Mouse (Mus musculus) CH12F3 (cell line): ENCODE results near the gene Scd3.
"Not testable (repeated sequence)": the region's sequence is repeated elsewhere in the genome, so short reads cannot be mapped to it uniquely, and the experiment has no call there.

Source experiments
- in situ Hi-C: fragments of 300-500 bp; cut with MboI; formaldehyde crosslinking; loops from 2 replicates; pipeline ENCODE4 v1.14.3; 2020; ENCODE audit warnings: low sequenced_read_pairs

The Scd3 gene

DNA sequence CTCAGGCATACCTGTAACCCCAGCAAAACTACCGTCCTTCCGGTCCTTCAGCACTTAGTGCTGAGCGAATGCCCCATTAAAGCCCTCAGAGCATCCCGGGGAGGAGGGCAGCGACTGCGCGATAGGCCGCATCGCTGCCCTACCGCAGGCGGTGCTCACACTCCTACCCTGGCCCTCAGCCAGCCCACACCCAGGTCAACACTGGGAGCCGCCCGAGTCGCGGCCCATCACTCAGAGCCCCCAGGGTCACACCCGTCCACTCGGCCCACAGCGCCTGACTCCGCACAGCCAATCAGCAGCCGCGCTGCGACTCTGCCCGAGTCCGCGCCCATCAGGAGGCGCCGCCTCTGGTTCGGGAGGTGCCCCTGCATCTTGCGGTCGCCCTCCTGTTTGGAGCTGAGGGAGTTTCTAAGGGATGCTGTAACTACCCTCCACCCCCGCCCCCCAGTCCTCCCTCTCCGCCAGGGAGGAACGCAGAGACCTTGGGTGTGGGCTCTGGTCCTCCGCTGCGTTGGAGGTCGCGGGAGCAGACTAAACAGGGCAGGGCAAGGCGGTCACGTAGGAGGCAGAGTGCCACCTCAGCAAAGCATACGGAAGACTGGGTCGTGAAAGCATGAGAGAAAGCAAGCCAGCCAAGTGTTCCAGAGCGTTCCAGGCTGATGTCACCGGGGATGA lies 63.9 kb downstream of the Scd3 start:
- in situ Hi-C loops = no loop called here

DNA sequence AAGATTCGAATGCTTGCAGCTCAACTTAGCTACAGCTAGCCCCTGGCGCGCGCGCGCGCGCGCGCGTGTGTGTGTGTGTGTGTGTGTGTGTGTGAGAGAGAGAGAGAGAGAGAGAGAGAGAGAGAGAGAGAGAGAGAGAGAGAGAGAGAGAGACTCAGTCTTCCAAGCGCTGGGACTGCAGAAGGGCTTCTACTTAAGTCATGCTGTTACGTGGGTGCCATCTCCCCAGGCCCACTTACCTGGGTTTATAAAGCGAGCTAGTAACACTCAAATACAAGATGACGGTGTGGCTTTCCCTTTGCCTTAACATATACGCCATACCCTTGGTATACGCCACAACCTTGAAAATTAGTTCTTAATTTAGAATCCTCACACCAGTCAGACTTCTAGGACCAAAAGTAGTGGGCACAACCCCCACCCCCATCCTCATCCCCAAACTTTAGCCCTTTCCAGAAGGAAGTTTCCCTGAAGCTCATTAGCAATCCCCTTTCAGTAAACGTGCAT lies 64.5 kb downstream of the Scd3 start:
- in situ Hi-C loops = no loop called here

DNA sequence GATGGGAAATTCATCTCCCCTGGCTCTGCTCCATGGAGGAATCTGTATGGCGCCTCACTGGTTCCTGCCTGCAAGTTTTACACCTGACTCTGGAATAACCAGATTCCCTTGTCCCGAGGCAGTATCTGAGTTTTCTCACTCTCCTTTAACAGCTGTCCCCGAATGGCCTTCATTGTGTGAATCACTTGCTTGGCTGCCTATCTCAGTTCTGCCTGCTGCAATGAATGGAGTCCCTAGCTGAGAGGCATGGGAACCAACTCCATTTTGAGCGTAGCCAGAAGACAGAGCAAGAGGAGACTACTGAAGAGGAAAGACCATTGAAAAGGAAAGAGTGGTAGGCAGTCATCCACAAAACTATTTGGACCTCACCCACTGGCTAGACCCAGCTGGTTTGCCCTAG lies 70.6 kb downstream of the Scd3 start:
- in situ Hi-C loops = no loop called here

DNA sequence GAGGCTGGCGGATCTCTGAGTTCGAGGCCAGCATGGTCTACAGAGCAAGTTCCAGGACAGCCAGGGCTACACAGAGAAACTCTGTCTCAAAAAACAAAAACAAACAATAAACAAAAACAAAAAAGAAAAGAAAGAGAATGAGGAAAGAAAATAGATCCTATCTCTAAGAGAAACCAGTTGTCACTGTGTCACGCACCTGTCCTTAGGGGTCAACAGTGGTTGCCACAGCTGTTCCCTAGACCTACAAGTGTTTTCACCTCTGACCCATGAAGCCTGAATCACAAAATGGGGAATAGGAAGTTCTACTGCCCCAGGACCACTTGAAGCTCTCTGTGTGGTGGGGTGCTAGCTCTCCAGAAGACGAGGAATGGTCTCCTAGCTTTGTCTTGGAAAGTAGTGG lies 71.4 kb downstream of the Scd3 start:
- in situ Hi-C loops = no loop called here

DNA sequence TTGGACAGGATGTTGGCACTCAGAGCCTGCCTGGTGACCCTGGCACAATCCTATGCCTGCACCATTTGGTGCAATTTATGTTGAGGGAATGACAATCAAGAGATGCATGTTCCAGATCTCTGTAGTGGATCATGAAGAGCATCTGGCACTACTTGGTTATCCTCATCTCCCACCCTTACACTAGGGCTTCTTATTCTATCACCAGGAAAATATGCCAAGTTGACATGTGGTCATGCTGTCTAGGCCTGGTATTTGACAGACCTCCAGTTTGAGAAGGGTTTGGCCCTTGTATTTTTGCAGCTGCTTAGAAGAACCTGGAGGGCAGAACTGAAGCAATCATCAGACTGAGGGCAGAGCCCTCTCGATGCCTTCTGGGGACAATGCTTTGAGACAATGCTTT lies 72.3 kb downstream of the Scd3 start:
- in situ Hi-C loops = no loop called here

DNA sequence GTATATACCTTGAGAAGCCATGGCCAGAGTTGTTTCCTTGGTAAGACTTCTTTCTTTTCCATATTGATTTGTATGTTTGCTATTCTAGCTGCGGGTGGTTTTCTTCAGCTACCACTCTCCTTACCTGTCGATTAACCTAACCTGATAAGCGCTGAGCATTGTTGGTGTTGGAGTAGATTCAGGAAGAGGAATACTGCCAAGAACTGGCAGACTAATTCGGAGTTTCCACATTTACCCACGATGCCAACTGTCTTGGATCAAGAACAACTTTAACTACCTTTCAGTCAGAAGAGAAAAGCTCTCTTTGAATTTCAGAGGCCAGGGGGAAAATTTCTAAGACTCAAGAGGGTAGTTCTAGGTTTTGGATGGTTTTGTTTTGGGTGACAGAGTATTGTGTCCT lies 73.8 kb downstream of the Scd3 start:
- in situ Hi-C loops = no loop called here

DNA sequence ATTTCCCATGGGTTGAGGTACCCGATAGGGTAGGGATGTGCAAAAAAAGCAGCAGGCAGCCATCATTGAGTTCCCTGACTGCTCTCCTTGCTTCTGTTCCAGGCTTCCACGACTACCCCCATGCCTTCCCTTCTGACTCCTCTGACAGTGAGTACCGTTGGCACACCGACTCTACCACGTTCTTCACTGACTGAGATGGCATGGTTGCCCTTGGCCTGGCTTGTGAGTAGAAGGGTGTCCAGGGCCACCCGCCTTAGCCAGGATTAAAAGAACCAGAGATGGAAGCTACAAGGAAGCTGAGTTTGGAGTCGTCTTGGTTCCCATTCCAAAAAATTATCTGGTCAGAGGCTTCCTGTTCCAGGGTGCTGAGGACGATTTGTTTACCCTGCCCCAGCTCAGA lies 74.9 kb downstream of the Scd3 start:
- in situ Hi-C loops = no loop called here

DNA sequence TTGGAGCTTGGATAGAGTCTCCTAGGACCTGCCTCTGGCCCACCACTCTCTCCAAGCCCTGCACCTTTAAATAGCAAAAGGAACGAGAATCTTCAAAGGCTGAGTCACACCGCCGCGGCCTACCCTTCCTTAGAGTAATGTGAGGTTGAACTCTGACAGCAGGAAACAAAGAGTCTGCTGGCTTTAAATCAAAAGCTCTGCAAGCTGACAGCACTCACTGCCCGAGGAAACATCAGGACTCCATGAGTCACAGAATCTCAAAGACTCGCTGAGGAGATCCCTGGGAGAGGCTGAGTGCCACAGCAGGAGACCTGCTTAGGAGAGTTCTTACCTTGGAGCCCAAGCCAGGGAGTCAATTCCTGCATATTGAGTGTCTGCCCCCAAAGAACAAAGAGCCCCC lies 77.7 kb downstream of the Scd3 start:
- in situ Hi-C loops = no loop called here

DNA sequence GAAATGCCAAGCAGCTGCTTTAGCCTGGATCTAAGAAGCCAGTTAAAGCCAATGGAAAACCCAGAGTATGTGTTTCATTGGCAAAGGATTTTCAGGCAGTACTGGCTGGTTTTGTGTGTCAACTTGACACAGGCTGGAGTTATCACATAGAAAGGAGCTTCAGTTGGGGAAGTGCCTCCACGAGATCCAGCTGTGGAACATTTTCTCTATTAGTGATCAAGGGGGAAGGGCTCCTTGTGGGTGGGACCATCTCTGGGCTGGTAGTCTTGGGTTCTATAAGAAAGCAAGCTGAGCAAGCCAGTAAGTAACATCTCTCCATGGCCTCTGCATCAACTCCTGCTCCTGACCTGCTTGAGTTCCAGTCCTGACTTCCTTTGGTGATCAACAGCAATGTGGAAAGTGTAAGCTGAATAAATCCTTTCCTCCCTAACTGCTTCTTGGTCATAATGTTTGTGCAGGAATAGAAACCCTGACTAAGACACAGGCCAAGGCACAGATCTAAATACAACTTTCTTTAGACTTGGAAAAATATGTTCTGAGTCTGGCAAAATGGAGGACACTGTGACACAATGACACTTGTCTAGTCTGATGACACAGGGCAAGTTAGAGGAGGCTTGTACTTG lies 78.9 kb downstream of the Scd3 start:
- in situ Hi-C loops = not testable (repeated sequence)

DNA sequence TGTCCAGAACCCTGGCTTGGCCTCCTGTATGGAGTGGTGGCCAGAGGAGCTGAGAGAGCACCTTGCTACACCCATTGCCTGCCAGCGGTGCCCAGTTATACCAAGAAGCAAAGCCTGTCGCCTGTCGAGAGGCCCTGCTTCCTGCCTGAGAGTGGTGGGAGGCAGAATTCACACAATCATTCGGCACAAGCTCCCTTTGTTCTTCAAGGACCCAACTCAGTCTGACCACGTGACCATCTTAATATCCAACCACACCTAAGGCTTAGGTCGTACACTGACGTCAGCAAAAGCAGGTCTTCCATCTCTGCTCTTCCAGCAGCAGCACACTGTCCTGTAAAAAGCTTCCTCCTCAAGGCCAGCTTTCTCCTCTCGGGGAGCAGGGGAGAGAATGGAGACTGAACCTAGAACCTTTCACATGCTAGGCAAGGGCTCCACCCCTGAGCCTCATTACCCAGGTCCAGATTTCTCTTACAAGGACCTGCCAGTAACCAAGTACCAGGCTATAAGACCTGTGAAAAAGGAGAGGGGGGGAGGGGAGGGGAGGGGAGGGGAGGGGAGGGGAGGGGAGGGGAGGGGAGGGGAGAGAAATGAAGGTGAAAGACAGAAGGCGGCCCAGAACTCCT lies 79.6 kb downstream of the Scd3 start:
- in situ Hi-C loops = no loop called here

DNA sequence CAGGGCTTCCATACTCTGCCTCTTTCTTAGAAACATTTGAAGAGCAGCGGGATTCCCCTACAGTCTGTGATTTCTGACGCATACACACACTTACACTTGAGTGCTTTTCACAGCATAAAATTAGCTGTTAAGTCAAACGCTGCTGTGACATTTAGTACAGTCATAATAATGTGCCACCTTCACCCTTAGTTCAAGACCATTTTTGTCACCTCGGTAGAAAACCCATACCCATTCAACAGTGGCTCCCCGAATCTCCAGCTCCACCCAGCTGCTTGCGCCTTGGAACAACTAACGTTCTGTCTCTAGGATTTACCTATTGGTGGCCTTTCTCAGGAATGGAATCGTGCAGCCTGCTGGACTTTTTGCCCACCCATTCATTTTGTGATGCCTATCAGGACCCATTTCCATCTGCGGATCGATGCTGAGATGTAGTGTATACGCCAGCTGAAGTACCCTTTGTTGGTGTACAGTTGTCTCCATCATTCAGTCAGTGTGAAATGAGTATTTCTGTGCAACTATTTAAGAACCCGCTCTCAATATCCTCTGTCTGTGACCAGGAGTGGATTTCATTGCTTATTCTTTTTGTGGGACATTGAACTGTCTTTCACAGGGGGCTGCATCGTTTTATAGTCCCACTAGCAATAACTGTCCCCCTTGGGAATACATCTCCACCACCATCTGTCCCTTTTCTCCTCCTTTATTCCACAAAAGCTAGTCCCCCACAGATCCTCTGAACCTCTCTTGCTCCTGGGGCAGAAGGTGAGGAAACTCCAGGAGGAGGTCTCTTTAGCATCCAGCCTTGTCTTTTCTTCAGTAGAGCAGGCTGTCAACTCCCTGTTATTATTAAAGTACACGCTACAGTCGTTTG lies 80.3 kb downstream of the Scd3 start:
- in situ Hi-C loops = no loop called here

DNA sequence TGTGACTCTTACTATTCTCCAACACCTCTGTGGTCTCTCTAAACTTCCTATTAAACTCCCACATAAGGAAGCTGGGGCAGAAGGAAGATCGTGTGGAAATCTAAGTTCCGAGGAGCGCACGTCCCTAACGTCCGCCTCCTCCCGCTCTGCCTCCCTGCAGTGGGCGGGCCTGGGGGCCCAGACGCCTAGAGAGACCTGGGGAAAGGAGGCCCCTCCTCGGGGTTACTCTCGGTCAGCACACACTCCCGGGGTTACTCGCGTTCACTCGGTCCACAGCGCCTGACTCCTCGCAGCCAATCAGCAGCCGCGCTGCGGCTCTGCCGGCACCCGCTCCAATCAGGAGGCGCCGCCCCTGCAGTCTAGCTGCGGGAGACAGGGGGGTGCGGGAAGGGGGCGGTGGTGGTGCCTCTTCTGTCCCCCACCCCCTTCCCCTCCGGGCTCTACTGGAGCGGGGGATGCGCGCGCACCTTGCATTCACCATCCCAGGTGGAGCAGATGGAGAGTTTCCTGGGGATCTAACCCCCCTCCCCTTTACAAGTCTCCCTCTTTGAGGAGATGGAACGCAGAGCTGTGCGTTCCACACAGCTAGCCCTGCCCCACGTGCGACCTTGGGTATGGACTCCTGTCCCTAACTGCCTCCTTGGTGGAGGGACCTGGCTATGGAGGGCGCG lies 81.1 kb downstream of the Scd3 start:
- in situ Hi-C loops = no loop called here

DNA sequence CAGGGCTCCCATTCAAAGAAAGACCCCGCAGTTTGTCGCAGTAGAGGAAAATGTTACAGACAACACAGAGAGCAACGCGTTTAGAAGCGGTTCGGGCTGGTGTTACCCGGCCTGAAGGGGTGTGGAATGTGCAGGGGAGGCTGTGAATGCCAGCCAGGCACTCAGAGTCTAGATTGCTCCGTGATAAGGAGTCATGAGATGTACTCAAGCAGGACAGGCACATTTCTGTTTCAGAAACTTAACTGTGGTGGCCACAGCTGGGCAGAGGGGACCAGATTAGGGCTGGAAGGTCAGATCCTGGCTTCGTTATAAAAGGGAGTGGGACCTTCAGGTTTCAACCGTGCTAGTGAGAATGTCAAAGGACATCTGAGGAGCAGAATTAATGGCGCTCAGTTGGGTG lies 81.7 kb downstream of the Scd3 start:
- in situ Hi-C loops = no loop called here

DNA sequence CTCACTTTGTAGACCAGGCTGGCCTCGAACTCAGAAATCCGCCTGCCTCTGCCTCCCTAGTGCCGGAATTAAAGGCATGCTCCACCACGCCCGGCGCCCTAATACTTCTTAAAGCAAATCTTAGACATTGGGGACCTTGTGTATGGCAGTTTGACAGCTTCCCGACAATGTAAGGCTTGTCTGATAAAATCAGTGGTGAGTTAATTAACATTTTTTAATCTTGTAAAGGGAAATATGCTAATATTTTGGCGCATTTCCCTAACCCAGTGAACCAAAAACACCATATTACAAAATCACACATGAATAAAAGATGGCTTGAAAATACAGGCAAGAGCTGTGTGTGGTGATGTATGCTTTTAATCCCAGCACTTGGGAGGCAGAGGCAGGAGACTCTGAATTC lies 82.5 kb downstream of the Scd3 start:
- in situ Hi-C loops = no loop called here

DNA sequence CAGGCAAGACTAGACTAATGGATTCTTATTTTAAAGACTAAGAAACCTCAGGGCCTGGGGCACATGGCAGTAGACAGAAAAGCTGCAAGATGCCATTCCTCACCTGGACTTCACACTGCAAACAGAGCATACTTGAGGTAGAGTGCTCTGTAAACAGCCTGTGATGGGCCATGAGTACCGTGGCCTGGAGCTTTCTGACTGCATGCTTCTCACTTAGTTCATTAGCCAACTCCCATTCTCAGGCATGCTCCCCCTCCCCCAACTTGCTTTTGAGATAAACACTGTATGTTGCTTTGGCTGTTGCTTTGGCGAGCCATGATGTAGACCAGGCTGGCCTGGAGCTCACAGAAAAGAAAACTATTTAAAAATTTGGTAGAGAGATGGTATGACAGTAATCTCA lies 83.0 kb downstream of the Scd3 start:
- in situ Hi-C loops = no loop called here

DNA sequence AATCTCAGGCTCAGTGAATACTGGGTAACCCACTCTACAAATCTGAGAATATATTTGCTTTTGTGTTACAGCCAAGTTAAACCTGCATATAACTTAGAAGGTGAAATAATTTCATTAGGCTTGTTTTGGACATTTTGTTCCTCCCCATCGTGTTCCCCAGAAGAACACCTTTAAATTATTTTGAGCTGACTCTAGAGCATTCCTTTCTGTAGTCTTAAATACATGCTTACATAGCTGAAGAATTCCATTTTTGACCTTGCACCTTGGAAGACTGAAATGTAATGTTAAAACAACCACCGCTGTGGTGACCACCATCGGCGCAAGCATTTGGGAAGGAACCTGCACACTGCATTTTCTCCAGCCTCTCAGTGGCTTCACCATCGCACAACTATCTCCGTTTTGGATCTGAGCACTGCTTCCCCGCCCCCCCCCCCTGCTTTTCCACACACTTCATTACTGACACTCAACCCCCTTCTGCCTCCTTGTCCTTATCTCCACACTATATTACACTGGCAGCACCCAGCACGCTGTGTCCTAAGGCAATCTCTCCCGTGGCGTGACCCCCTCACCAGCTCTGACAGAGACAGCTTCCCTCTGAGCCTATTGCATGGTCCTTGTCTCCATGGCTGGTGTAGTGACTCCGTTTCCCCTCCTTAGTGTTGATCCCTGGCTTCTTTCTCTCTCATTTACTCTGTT lies 84.5 kb downstream of the Scd3 start:
- in situ Hi-C loops = no loop called here

DNA sequence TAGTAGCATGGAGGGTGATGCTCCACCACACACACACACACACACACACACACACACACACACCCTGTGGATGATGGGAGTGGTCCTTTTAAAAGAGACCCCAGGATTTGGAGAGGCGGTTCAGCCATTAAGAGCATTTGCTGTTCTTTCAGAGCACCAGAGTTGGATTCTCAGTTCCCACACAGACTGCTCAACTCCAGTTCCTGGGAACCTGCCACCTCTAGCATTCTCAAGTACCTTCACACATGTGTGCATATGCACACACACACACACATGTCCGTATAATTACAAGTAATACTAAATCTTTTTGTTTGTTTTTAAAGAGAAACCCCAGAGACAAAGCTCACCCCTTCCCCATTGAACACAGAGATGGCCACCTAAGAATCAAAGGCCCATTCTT lies 89.0 kb downstream of the Scd3 start:
- in situ Hi-C loops = loop anchor here (10.0 kb wide), 1 partner anchor 47 kb away; no protein-coding TSS in a partner anchor

DNA sequence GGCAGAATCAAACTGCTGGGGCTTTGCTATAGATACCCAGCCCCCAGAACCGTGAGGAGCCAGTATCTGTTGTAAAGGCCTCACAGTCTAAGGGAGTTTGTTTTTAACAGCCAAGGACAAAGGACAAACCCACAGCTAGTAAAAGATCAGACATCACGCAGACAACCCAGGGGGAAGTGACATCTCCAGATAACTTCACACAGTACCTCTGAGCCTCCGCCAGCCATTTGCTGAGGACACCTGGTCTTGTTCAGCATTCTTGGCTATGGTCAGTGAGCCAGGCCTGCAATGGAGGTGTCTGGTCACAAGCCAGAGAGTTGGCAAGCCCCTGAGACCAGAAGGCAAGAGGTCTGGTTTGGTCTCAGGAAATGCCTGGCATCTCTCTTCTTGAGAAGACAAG lies 89.4 kb downstream of the Scd3 start:
- in situ Hi-C loops = loop anchor here (10.0 kb wide), 1 partner anchor 48 kb away; no protein-coding TSS in a partner anchor

DNA sequence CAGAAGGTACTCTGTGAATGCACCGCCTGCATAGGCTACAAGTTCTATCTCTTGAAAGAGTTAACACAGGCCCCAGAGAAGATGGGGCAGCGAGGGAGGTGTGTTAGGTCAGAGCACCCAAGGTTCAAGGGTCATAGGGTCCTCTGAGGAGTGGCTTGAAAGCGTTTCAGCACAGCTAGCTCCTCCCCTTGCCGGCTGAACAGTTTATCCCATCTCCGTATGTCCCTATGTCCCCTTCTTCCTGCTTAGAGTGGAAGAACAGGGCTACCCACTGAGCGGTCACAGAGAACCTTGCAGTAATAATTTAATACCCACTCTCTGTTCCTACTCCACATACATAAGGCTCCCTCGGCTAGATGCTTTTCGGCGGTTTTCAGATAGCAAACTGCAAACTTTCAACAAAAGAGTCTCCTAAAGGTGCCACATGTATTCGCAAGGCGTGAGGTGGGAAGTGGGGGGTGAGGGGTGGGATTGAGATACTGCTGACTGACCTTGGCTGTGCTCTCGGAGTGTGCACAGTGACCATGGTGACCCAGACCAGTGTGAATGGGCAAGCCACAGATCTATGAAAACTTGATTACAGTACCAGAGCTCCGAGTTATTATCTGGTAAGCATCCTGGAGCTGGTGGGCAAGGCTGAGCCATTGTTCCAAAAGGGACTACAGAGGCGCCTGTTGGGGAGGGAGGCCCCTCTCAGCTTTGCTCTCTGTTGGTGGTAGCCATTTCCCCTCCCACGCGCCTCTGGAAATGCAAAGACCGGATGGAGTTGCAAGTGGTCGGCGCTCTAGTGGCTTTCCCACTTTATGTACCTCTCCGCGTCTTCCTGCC lies 90.1 kb downstream of the Scd3 start, which contains the start of gene Scd2:
Gene Scd2, plus strand, starts transcription at position 734 of the 828 bp plus-strand sequence.
- in situ Hi-C loops = loop anchor here (10.0 kb wide), 1 partner anchor 48 kb away; no protein-coding TSS in a partner anchor
